Mouse (Mus musculus) embryonic fibroblast, embryonic 13.5 days (primary cell): Measurements from ENCODE around the gene Rnf223.

Experiments used
- CTCF ChIP-seq: IDR thresholded peaks from 2 replicates; pipeline ENCODE4 v1.5.1; 2011; ENCODE audit warnings: mild to moderate bottlenecking, control low read depth, low read length, moderate library complexity, borderline replicate concordance; ENCODE audit not compliant: insufficient read depth
- POLR2A ChIP-seq: IDR thresholded peaks from 2 replicates; pipeline ENCODE4 v1.6.1; 2011; ENCODE audit warnings: low read depth, mild to moderate bottlenecking, control low read depth, low read length, moderate library complexity

- TF ChIP-seq CTCF (no peak), POLR2A (no peak)
Measured at GRCm38 (mm10) chr4:156124077-156124476, 6.2 kb upstream of the Rnf223 start.
